Mouse (Mus musculus): ENCODE measurements around the gene Hist1h2bf.
"Not testable (repeated sequence)": the region's sequence is repeated elsewhere in the genome, so short reads cannot be mapped to it uniquely, and the experiment has no call there.

Hist1h2bf gene

GRCm38 (mm10) chr13:23571022-23571503 is 2.9 kb downstream of the Hist1h2bf start, which contains the start of the genes Hist1h2ae and Hist1h2bg:
Hist1h2ae (minus strand) TSS chr13:23571220.
Hist1h2bg (plus strand) TSS chr13:23571396.
- DNase-seq: peak; percentile 71 to 78

DNA sequence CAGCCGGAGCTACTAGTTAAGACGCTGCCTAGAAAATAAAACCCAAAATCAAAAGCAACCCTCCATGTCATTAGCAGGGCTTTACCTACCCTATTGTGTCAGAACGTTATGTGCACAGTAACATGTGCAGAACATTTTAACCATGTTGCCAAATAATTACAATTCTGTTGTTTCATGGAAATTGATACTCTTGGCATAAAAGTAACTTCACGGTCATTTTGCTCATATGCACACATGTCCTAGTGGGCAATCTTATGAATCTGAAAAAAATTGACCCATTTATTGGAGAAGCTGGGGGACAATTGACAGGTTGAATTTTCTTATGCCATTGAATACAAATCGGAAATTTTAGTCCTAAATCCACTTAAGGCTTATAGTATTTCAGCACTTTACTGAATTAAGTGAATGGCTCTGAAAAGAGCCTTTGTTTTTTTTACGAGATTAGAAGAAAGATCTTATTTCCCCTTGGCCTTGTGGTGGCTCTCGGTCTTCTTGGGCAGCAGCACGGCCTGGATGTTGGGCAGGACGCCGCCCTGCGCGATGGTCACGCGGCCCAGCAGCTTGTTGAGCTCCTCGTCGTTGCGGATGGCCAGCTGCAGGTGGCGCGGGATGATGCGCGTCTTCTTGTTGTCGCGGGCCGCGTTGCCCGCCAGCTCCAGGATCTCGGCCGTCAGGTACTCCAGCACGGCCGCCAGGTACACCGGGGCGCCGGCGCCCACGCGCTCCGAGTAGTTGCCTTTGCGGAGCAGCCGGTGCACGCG is 3.6 kb downstream of the Hist1h2bf start:
- DNase-seq: not testable (repeated sequence)

- DNase-seq: no peak
These were observed 9.5 kb downstream of the Hist1h2bf start for GRCm38 (mm10) chr13:23564482-23564881.

- DNase-seq: peak; percentile 43 to 69
These were observed 11.1 kb downstream of the Hist1h2bf start for GRCm38 (mm10) chr13:23562699-23563462.

GRCm38 (mm10) chr13:23561883-23562659 is 11.9 kb downstream of the Hist1h2bf start, which contains the start of gene Hist1h3e:
Hist1h3e (minus strand) TSS chr13:23562369.
- DNase-seq: peak; percentile 96 to 97

DNA sequence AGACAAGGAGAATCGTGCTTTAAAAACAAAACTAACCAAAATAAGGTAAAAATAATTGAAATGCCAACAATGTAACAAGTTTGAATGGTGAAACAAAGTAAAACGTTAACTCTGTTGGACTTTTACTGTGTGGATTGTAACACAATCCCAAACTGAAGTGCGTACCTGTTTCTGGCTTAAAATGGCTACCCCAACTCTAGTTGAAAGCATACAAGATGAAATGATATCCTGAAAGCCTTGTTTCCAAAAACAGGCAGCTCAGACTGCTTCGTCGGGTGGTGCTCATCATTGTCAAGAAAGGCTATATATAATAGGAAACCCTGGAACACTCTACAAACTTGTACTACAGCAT is 12.5 kb downstream of the Hist1h2bf start:
- DNase-seq: not testable (repeated sequence)

- DNase-seq: not testable (repeated sequence)
These were observed 13.3 kb downstream of the Hist1h2bf start for GRCm38 (mm10) chr13:23560699-23561098.

GRCm38 (mm10) chr13:23556906-23557305 is 17.1 kb downstream of the Hist1h2bf start:
- no peak for DNase-seq

- peak; percentile 78 to 83 for DNase-seq
These were observed 18.1 kb downstream of the Hist1h2bf start for GRCm38 (mm10) chr13:23555839-23556416.

- DNase-seq: peak; percentile 75 to 78
These were observed 18.8 kb downstream of the Hist1h2bf start for GRCm38 (mm10) chr13:23554925-23555838.

- peak in 1 of 2 experiments; percentile 14 for DNase-seq
These were observed 19.6 kb downstream of the Hist1h2bf start for GRCm38 (mm10) chr13:23554393-23554792.

DNA sequence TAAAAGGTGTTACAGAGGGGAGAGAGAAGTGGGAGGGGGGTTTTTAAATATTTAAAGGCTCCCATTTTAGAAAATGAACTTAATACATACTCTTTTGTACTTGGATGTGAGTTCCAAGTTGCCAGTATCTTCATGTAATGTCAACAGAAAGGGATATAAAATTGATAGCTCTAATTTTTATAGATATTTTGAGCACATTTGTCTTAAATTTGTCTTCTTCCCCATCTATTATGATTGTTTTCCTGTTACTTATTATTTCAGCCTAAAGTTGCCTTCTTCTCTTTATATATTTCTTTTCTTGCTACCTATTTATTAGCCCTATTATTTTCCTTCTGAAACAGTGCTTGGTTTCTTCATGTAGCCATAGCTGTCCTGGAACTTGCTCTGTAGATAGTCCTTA is 21.0 kb downstream of the Hist1h2bf start, which contains the start of gene Hist1h1d:
TSS of gene Hist1h1d (plus strand) at position 301 of the 400 bp plus-strand sequence.
- DNase-seq: no peak

GRCm38 (mm10) chr13:23551931-23552914 is 21.8 kb downstream of the Hist1h2bf start:
- DNase-seq: no peak

GRCm38 (mm10) chr13:23551146-23551834 is 22.7 kb downstream of the Hist1h2bf start, which contains the start of gene Hist1h4f:
Hist1h4f (minus strand) TSS chr13:23551648.
- DNase-seq: peak; percentile 93 to 94

GRCm38 (mm10) chr13:23550761-23551145 is 23.2 kb downstream of the Hist1h2bf start:
- DNase-seq: no peak

DNA sequence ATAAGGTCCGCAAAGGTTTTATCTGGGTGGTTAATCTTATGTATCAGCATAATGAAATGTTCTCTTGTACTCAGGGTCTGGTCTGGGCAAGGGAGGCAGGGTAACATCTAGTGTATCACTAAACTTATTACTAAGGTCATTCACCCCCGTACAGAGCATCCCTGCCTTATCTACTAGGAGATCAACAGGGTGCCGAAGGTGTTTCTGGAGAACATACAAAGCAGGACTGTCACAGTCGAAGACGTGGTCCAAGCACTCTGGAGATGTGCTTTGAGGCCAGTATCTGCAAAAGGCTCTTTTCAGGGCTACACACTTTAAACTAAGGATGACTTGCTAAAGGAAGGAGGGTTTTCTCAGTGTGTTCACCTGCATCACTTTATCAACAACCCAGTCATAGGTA is 27.3 kb downstream of the Hist1h2bf start:
- no peak for DNase-seq

- DNase-seq: peak in 1 of 2 experiments; percentile 29
These were observed 29.2 kb downstream of the Hist1h2bf start for GRCm38 (mm10) chr13:23544787-23545120.

GRCm38 (mm10) chr13:23543965-23544786 is 29.8 kb downstream of the Hist1h2bf start, which contains the start of gene Hist1h3f:
Hist1h3f (plus strand) TSS chr13:23544052.
- peak; percentile 77 to 86 for DNase-seq
